Comparison of ENCODE assay signal across 28 mouse cellular contexts in the genomic region with DNA sequence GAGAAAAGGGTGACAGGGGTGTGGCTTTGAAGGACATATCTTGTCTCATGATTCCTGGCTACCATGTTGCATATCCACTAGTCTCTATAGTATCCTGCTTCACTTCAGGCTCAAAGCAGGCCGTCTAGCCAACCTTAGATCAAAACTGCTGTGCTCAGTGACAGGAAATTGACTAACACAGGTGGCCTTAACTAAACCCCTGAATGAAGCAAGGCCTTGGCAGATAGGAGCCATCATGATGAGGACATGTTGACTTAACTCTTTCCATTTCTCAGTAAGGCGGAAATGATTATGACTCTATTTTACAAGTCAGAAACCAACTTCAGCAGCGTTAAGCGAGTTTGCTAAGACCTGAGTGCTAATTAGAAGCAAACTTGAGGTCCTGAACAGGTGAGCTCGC.
DNase-seq lines count a peak whose midpoint lies in the region; ATAC-seq and TF ChIP-seq lines count a peak whose summit lies in the region.
"Had no signal": no experiment of that assay in that cellular context is flagged by ENCODE, and none has a peak within 500 bp of the region (broad histone marks: within the 10 kb centered on the region; RNA-seq: fewer than 3 reads in every experiment).

No protein-coding gene starts in this region.

- no peak overlapping the region for H3K4me3 ChIP-seq in heart, embryonic 10.5 days
- H3K4me3 ChIP-seq in heart, embryonic 11.5 days (ENCODE audit: low read depth, low read length): no peak overlapping the region
- no peak overlapping the region for H3K4me3 ChIP-seq in lung, postnatal 0 days (ENCODE audit: low read depth, low read length)
- H3K4me3 ChIP-seq in stomach, embryonic 15.5 days (replicated peaks): no peak overlapping the region
- no peak overlapping the region for H3K4me3 ChIP-seq in stomach, postnatal 0 days (ENCODE audit: low read depth, low read length)
- H3K4me3 ChIP-seq: embryonic facial prominence, embryonic 10.5 days; embryonic facial prominence, embryonic 13.5 days; erythroblast, embryonic 14.5 days; forebrain, embryonic 12.5 days; forebrain, embryonic 15.5 days; heart, adult 2 months; heart, embryonic 12.5 days; heart, embryonic 15.5 days had no signal

- no peaks in the 10 kb centered on the region for H3K4me1 ChIP-seq in heart, embryonic 10.5 days
- no peaks in the 10 kb centered on the region for H3K4me1 ChIP-seq in heart, embryonic 11.5 days (ENCODE audit: control insufficient read depth, insufficient read depth, low read length)
- H3K4me1 ChIP-seq in lung, postnatal 0 days (ENCODE audit: insufficient read depth, low read depth, low read length): no peaks in the 10 kb centered on the region
- no peaks in the 10 kb centered on the region for H3K4me1 ChIP-seq in stomach, embryonic 15.5 days
- no peaks in the 10 kb centered on the region for H3K4me1 ChIP-seq in stomach, postnatal 0 days (replicated peaks; ENCODE audit: control insufficient read depth, insufficient read depth)
- H3K4me1 ChIP-seq: embryonic facial prominence, embryonic 13.5 days; forebrain, embryonic 12.5 days; forebrain, embryonic 15.5 days; heart, embryonic 12.5 days had no signal

- H3K27me3 ChIP-seq in heart, embryonic 10.5 days (ENCODE audit: insufficient read depth, poor library complexity, severe bottlenecking): 0 out of 2 replicates have a peak, but pooled peaks cover under 1% of the 10 kb centered on the region
- H3K27me3 ChIP-seq in heart, embryonic 11.5 days (ENCODE audit: control insufficient read depth, insufficient read depth, low read length): no peaks in the 10 kb centered on the region
- H3K27me3 ChIP-seq in lung, postnatal 0 days (replicated peaks; ENCODE audit: insufficient read depth, low read length): no peaks in the 10 kb centered on the region
- no peaks in the 10 kb centered on the region for H3K27me3 ChIP-seq in stomach, embryonic 15.5 days (replicated peaks)
- no peaks in the 10 kb centered on the region for H3K27me3 ChIP-seq in stomach, postnatal 0 days (ENCODE audit: control insufficient read depth, insufficient read depth, low read length)
- H3K27me3 ChIP-seq: embryonic facial prominence, embryonic 13.5 days; forebrain, embryonic 15.5 days; heart, embryonic 15.5 days had no signal

- 69% methylated on average over 5 of the region's 5 CpGs for WGBS in heart, embryonic 10.5 days
- 63% methylated on average over 5 of the region's 5 CpGs for WGBS in heart, embryonic 11.5 days (ENCODE audit: insufficient replicate concordance)
- 60% methylated on average over 5 of the region's 5 CpGs for WGBS in lung, postnatal 0 days
- 63% methylated on average over 5 of the region's 5 CpGs for WGBS in stomach, embryonic 15.5 days
- 65% methylated on average over 5 of the region's 5 CpGs for WGBS in stomach, postnatal 0 days

- no peaks in the 10 kb centered on the region for H3K36me3 ChIP-seq in heart, embryonic 10.5 days
- H3K36me3 ChIP-seq in heart, embryonic 11.5 days (ENCODE audit: control insufficient read depth, insufficient read depth, low read length): no peaks in the 10 kb centered on the region
- H3K36me3 ChIP-seq in lung, postnatal 0 days (ENCODE audit: insufficient read depth, low read length): no peaks in the 10 kb centered on the region
- no peaks in the 10 kb centered on the region for H3K36me3 ChIP-seq in stomach, embryonic 15.5 days
- H3K36me3 ChIP-seq in stomach, postnatal 0 days (ENCODE audit: control insufficient read depth, insufficient read depth, low read length): no peaks in the 10 kb centered on the region
- H3K36me3 ChIP-seq: embryonic facial prominence, embryonic 10.5 days; embryonic facial prominence, embryonic 13.5 days; forebrain, embryonic 12.5 days; forebrain, embryonic 15.5 days; heart, embryonic 12.5 days; heart, embryonic 15.5 days had no signal

- TF ChIP-seq CTCF in lung, postnatal 0 days (IDR thresholded peaks at IDR 0.05): no peak
- TF ChIP-seq CTCF in stomach, postnatal 0 days (IDR thresholded peaks at IDR 0.05; ENCODE audit: low read depth): no peak

- H3K9me3 ChIP-seq in heart, embryonic 10.5 days: no peaks in the 10 kb centered on the region
- H3K9me3 ChIP-seq in heart, embryonic 11.5 days (replicated peaks; ENCODE audit: control insufficient read depth, low read length): no peaks in the 10 kb centered on the region
- no peaks in the 10 kb centered on the region for H3K9me3 ChIP-seq in lung, postnatal 0 days (ENCODE audit: low read length)
- no peaks in the 10 kb centered on the region for H3K9me3 ChIP-seq in stomach, embryonic 15.5 days
- H3K9me3 ChIP-seq in stomach, postnatal 0 days (ENCODE audit: control insufficient read depth, low read length): no peaks in the 10 kb centered on the region
- H3K9me3 ChIP-seq: embryonic facial prominence, embryonic 13.5 days; forebrain, embryonic 12.5 days had no signal

- peak; percentile 24 for DNase-seq in heart, embryonic 10.5 days (ENCODE audit: low spot score)
- no peak for DNase-seq in lung, postnatal 0 days (ENCODE audit: low spot score)
- DNase-seq in lung, postnatal 4 days: no peak
- no peak for DNase-seq in stomach, postnatal 0 days (ENCODE audit: low spot score)
- DNase-seq in frontal cortex, postnatal 10 days (ENCODE audit: low spot score in 2 of 2): no peak
- DNase-seq: cerebellum, adult 11 months; cerebellum, adult 2 months; cerebellum, adult 9-11 months; cerebellum, postnatal 36 days; embryo, embryonic 11 days; gastrocnemius, postnatal 14 days; heart, adult 2 months; heart, postnatal 10 days; heart, postnatal 4 days had no signal

- H3K9ac ChIP-seq in heart, embryonic 11.5 days (ENCODE audit: low read depth, low read length): no peak overlapping the region
- H3K9ac ChIP-seq in lung, postnatal 0 days (replicated peaks; ENCODE audit: low read depth): no peak overlapping the region
- H3K9ac ChIP-seq in stomach, embryonic 15.5 days: no peak overlapping the region
- no peak overlapping the region for H3K9ac ChIP-seq in stomach, postnatal 0 days (ENCODE audit: low read length)
- H3K9ac ChIP-seq: embryonic facial prominence, embryonic 13.5 days; forebrain, embryonic 12.5 days; forebrain, embryonic 15.5 days; heart, embryonic 12.5 days; heart, embryonic 15.5 days; hindbrain, embryonic 14.5 days had no signal

- H3K4me2 ChIP-seq in heart, embryonic 11.5 days: no peak overlapping the region
- H3K4me2 ChIP-seq in lung, postnatal 0 days (replicated peaks; ENCODE audit: low read depth, low read length): no peak overlapping the region
- H3K4me2 ChIP-seq in stomach, embryonic 15.5 days: no peak overlapping the region
- no peak overlapping the region for H3K4me2 ChIP-seq in stomach, postnatal 0 days (replicated peaks; ENCODE audit: low read depth)
- H3K4me2 ChIP-seq: embryonic facial prominence, embryonic 13.5 days; forebrain, embryonic 12.5 days; forebrain, embryonic 15.5 days; heart, embryonic 12.5 days; heart, embryonic 15.5 days; hindbrain, embryonic 14.5 days had no signal

- ATAC-seq in heart, embryonic 11.5 days (replicated peaks; ENCODE audit: insufficient number of reproducible peaks, low FRiP score, low TSS enrichment): no peak
- no peak for ATAC-seq in lung, postnatal 0 days
- ATAC-seq in stomach, embryonic 15.5 days (ENCODE audit: insufficient read depth, low FRiP score, low read depth): peak; percentile 39; the same call in 1 of the 2 replicates
- peak; percentile 86 for ATAC-seq in stomach, postnatal 0 days (ENCODE audit: low FRiP score, low TSS enrichment)
- ATAC-seq: activated CD4-positive, CD25-positive, alpha-beta regulatory T cell, adult 4 months; forebrain, embryonic 15.5 days; hindbrain, postnatal 0 days; inflammation-experienced regulatory T-cells, adult 6 months; intestine, embryonic 16.5 days had no signal

- H3K27ac ChIP-seq in heart, embryonic 10.5 days: no peak overlapping the region
- no peak overlapping the region for H3K27ac ChIP-seq in heart, embryonic 11.5 days (ENCODE audit: low read depth, low read length)
- H3K27ac ChIP-seq in lung, postnatal 0 days (ENCODE audit: low read length): 0 out of 2 replicates have a peak overlapping the region, but pooled peaks have one; percentile 3
- peak overlapping the region; percentile 68 for H3K27ac ChIP-seq in stomach, embryonic 15.5 days
- H3K27ac ChIP-seq in stomach, postnatal 0 days (replicated peaks): peak overlapping the region; percentile 53; the same call in 1 of the 2 replicates
- H3K27ac ChIP-seq: embryonic facial prominence, embryonic 10.5 days; embryonic facial prominence, embryonic 13.5 days; forebrain, embryonic 12.5 days; forebrain, embryonic 15.5 days; heart, adult 2 months; heart, embryonic 15.5 days; hindbrain, embryonic 14.5 days; hindbrain, postnatal 0 days had no signal

- no peak for TF ChIP-seq EP300 in lung, postnatal 0 days (IDR thresholded peaks at IDR 0.05)
- no peak for TF ChIP-seq EP300 in stomach, postnatal 0 days (optimal IDR thresholded peaks at IDR 0.05)

Comparison
In these comparisons a context has a peak if more than half of its experiments do, and no peak if none do; other contexts are left out.
1. H3K27ac ChIP-seq: peak in lung, postnatal 0 days (single experiment), stomach, embryonic 15.5 days (single experiment) and stomach, postnatal 0 days (single experiment); none in heart, embryonic 10.5 days (single experiment) and heart, embryonic 11.5 days (single experiment).
2. ATAC-seq: peak in stomach, embryonic 15.5 days (single experiment) and stomach, postnatal 0 days (single experiment); none in heart, embryonic 11.5 days (single experiment) and lung, postnatal 0 days (single experiment).